Mouse (Mus musculus) megakaryocyte, embryonic 14.5 days (primary cell): ENCODE measurements around the gene Cd247. TPM values are rescaled to one million over a fixed set of nuclear protein-coding genes. Genes with fewer than 3 reads are reported as not detected.

Experiments
- H3K27me3 ChIP-seq: replicated peaks from 2 replicates; pipeline ENCODE3; 2012; ENCODE audit warnings: inconsistent platforms
- H3K36me3 ChIP-seq: replicated peaks from 2 replicates; pipeline ENCODE3; 2012; ENCODE audit warnings: low read length, inconsistent platforms, mixed read lengths
- H3K4me1 ChIP-seq: 2 replicates; pipeline ENCODE4 v1.6.1; 2012; ENCODE audit warnings: inconsistent platforms
- H3K4me3 ChIP-seq: replicated peaks from 2 replicates; pipeline ENCODE3; 2012; ENCODE audit warnings: moderate library complexity, mild to moderate bottlenecking, inconsistent platforms
- H3K9me3 ChIP-seq: 2 replicates; pipeline ENCODE4 v1.6.1; 2012; ENCODE audit warnings: inconsistent platforms
- FLI1 ChIP-seq: IDR thresholded peaks from 2 replicates; pipeline ENCODE4 v1.6.1; 2012; ENCODE audit warnings: low read length, inconsistent platforms, mixed read lengths
- GATA1 ChIP-seq: IDR thresholded peaks from 3 replicates; pipeline ENCODE4 v1.6.1; 2012; ENCODE audit warnings: mixed read lengths, low read length, inconsistent platforms, borderline replicate concordance
- polyA plus RNA-seq: library from polyadenylated mRNA; stranded (reverse); fragments of >175 nt; gene quantifications from 2 replicates; pipeline ENCODE4 v1.2.3, GENCODE M21; 2012; ENCODE audit warnings: low replicate concordance; ENCODE audit not compliant: insufficient read depth

The Cd247 gene
- polyA plus RNA-seq, 1 experiment: not detected

DNA sequence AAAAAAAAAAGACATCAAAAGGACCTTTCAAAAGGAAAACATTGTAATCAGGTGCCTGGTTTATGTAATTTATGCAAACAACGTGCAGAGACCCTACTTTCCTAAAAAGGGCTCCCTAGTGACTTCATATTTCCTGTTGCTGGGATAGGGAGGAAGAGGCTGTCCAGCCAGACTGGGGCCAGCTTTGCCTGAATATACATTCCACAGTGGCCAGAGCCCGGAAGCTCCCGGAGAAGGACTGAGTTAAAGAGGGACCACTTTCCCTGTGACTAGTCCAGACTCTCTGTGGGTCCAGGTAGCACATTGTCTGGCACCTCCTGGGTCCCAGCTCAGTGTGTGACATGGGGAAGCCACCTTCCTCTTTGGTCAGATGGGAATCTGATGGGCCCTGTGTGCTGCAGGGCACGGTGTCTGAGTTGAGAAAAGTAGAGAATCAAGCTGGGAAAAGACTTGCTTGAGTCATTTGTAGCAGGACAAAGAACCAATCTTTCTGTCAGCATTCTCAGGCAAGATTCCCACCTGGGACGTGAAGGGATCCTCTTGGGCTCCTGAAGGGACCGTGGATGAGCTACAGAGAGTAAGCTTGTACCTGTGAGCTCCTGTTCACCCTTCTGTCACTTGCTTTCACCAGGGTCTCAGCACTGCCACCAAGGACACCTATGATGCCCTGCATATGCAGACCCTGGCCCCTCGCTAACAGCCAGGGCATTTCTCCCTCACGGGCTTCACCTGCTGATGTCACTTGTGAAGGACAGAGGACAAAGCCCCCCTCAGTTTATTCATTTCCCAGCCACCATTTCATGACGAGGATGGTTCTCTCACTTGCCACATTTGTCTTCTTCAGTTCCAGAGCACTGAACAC, 72.1 kb downstream of the Cd247 start:
- TF ChIP-seq FLI1 (no peak), GATA1 (no peak)

DNA sequence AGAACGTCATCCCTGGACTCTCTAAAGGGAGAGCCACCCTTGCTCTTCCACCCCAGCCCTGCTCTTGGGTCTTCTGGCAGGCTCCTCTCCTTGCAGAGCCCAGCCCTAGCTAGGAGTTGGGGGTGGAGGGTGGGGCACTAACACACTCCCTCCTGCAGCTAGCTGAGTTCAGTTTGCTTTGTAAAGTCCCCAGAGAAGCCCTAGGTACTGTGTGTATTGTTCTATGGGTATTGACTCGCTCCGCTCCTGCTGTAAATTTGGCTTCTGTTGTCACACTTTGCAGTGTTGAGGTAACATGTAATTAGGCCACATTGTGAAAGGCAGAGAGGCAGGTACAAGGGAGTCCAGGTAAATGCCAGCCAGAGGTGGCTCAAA, 72.7 kb downstream of the Cd247 start:
- Histone ChIP-seq H3K9me3 (no peaks in the 10 kb centered on the region), H3K36me3 (peaks cover 7% of the 10 kb centered on the region), H3K27me3 (peaks cover 23% of the 10 kb centered on the region), H3K4me3 (no peak overlapping the region), H3K4me1 (peaks cover 15% of the 10 kb centered on the region)
- TF ChIP-seq FLI1 (no peak), GATA1 (no peak)

More for the DNA sequence above, 72.1 kb downstream of the Cd247 start:
- peaks cover 7% of the 10 kb centered on the region for H3K36me3 ChIP-seq
- peaks cover 29% of the 10 kb centered on the region for H3K27me3 ChIP-seq
- H3K4me3 ChIP-seq: peak overlapping the region; percentile 35
- H3K9me3 ChIP-seq: no peaks in the 10 kb centered on the region
- peaks cover 15% of the 10 kb centered on the region for H3K4me1 ChIP-seq

DNA sequence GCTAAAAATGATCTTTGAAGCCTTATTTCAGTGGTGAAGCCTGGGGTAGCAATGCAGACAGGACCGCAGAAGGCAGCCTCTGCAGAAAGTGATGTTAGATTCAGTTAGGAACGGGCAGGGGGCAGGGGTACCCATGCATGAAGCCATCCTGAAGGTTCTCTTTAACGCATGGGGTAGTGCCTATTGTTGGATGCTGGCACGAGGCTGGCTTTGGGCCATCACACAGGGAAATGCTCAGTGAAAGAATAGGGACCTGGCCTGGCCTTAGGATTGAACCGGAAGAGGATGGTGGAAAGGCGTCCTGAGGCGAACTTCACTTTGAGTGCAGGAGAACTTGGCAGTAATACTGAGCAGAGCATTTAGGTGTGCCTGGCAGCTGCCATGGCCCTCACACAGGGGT, 73.6 kb downstream of the Cd247 start:
- TF ChIP-seq FLI1: no peak
- no peak for TF ChIP-seq GATA1
- Histone ChIP-seq H3K27me3 (peaks cover 16% of the 10 kb centered on the region), H3K4me1 (peaks cover 15% of the 10 kb centered on the region), H3K9me3 (no peaks in the 10 kb centered on the region), H3K36me3 (peaks cover 11% of the 10 kb centered on the region), H3K4me3 (no peak overlapping the region)

DNA sequence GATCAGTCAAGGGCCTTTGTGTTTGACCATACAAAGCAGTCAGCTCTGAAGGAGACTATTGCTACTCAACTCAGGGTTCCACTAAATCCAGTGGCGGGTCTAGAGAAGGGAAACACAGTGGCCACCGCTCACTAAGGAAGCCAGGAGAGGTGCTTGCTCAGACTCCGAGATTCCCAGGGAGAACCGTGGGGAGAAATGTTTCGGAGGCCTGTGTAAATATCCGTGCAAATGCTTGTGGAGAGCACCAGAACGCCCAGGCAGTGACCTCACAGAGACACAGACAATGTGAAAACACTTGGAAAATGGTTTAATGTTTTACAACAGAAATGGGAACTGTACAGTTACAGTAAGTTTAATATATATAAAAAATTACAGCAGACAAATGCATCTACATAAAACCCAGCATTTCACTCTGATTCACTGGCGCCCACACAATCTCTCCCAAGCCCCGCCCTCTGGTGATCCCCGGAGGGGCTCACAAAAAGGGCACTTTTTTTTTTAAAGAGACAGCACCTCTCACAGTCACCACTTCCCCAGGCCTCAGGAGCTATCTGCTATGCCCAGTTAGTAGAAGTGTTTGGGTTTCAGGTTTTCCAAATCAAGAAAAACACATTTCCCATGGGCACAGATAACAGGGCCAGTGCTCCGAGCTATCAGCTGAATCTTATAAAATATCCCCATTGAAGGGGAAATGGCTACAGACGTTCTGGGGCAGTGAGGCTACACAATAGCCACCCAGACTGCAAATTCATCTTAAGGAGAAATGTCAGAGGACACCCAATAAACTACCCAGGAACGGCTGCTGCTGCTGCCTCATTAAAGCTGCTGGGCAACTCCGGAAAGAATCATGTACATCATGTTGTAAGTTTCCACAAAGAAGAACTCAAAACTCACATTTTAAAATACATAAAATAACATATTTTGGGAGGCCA, 76.6 kb downstream of the Cd247 start:
- peaks cover 10% of the 10 kb centered on the region for H3K4me1 ChIP-seq
- peaks cover 16% of the 10 kb centered on the region for H3K36me3 ChIP-seq
- no peak overlapping the region for H3K4me3 ChIP-seq
- no peaks in the 10 kb centered on the region for H3K9me3 ChIP-seq
- H3K27me3 ChIP-seq: no peaks in the 10 kb centered on the region
- TF ChIP-seq GATA1 (no peak), FLI1 (no peak)

DNA sequence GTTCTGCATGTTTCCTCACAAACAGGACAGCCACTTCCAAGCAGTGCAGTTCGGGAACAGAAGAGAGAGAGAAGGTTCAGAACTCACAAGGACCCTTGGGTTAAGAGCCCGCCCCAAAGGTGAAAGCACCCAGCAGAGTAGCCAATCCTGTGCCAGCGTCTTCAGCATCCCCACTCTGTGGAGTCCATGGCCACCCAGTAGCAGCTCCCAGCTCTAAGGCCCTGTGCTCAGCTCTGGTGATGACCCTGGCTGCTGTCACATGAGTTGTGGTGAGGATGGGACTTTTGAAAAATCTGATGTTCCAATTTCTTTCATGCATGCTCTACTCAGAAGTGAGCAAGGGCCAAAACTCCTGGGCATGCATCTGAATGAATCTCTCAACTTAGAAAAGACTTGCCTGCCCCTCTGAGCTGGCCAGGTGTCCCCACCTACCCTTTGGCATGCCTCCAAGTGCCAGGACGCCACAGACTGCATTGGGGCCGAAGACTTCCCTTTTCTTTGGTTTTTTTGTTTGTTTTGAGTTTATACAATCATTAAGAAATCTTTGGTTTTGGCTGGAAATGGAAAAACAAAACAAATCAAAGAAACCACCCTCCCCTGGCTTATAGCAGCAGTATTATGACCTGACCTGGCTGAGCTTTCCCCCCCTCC, 78.3 kb downstream of the Cd247 start:
- no peaks in the 10 kb centered on the region for H3K9me3 ChIP-seq
- H3K36me3 ChIP-seq: peaks cover 16% of the 10 kb centered on the region
- TF ChIP-seq FLI1 (no peak), GATA1 (no peak)

DNA sequence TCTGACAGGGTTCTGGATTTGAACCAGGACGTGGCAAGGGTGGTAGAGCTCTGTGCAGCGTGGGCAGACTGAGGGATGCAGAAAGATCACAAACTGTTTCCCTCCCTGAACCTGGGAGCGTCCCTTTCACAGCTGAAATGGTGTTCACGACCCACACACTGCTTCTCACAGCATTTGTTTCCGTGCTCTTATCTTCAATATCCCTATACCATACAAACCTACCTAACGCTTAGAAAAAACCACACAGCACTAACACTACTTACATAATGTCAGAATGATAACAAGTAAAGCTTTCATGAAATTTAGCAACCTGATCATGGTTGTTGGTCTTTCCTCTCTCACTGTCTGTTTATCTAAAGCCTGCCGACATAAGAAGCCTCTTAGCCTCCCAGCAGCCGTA, 80.2 kb downstream of the Cd247 start:
- Histone ChIP-seq H3K9me3 (no peaks in the 10 kb centered on the region), H3K27me3 (no peaks in the 10 kb centered on the region), H3K36me3 (peaks cover 20% of the 10 kb centered on the region), H3K4me1 (no peaks in the 10 kb centered on the region; the same call in 1 of the 2 replicates), H3K4me3 (no peak overlapping the region)
- no peak for TF ChIP-seq FLI1
- no peak for TF ChIP-seq GATA1

More for the DNA sequence above, 78.3 kb downstream of the Cd247 start:
- no peaks in the 10 kb centered on the region for H3K27me3 ChIP-seq
- H3K4me1 ChIP-seq: no peaks in the 10 kb centered on the region
- H3K4me3 ChIP-seq: no peak overlapping the region

DNA sequence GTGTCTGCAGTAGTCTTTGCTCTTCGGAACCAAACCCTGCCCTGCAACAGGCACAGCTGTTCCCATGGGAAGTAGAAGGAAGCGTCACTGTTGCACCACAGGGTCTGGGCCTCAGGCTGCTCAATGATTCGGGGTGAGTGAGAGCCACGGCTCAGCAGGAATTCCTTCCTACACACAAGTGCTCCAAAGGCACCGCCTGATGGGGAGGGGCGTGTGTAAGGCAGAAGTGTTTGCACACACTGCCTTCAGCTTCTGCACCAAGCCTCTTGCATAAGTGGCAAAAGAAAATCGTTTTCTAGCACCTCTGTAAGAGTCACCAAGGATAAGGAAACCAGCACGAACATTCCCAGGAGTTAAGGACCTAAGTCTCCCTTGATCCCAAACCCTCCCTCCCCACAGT, 86.2 kb downstream of the Cd247 start:
- H3K27me3 ChIP-seq: no peaks in the 10 kb centered on the region
- peaks cover 50% of the 10 kb centered on the region for H3K36me3 ChIP-seq
- no peaks in the 10 kb centered on the region for H3K9me3 ChIP-seq
- no peak overlapping the region for H3K4me3 ChIP-seq
- peaks cover 11% of the 10 kb centered on the region for H3K4me1 ChIP-seq
- TF ChIP-seq GATA1 (no peak), FLI1 (no peak)

DNA sequence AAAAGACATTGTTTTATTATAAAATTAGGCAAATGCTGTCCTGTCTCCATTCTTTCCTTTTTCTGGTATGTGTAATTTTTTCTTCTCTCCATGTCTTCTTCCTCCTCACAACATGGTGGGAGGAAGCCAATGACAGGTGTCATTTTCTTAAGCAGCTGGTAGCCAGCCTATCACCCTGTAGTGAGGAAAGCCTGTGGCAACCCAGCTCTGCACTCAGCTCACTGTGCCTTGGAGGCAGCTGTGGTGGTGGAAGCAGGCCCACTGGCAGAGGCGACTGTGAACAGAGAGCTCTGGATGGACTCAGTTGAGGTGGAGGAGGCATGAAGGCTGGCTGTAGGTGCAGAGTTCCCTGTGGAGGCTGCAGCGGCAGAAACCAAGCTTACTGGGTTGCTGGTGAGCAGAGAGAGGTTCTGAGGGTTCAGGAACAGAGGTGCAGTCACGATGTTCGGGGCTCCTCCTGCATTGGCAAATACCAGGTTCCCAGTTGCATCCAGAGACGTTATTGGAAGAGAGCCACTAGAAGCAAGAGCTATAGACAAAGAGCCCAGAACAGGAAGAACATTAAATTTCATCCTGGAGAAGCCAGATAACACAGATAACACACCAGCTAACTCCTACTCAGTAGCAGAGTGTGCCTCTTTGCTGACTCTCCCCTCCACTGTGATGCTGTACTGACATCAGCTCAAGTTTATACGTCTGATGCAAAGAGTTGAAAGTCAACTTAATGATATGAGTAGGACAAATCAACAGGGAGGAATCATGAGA, 87.2 kb downstream of the Cd247 start:
- H3K27me3 ChIP-seq: no peaks in the 10 kb centered on the region
- TF ChIP-seq GATA1: no peak
- no peak for TF ChIP-seq FLI1
- no peaks in the 10 kb centered on the region for H3K9me3 ChIP-seq
- H3K4me1 ChIP-seq: peaks cover 11% of the 10 kb centered on the region
- H3K36me3 ChIP-seq: peaks cover 59% of the 10 kb centered on the region
- no peak overlapping the region for H3K4me3 ChIP-seq

DNA sequence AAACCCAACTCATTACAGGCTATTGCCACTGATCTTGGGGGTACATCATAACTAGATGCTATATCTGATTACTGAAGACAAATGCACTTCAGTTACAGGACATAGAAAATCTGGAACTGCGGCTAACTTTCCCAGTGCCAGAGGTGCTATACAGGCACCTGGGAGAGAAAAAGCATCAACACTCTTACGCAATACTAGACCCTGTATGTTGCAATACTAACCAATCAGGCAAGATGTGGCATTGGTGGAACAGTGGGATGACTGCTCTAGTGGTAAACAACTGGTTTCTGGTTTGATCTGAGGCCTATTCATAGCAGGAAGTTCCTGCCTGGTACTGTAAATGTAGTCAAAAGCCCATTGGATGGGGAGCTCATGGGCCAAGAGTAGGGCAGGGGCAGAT, 90.3 kb downstream of the Cd247 start:
- H3K4me1 ChIP-seq: peaks cover 11% of the 10 kb centered on the region
- no peaks in the 10 kb centered on the region for H3K9me3 ChIP-seq
- no peaks in the 10 kb centered on the region for H3K27me3 ChIP-seq
- peaks cover 68% of the 10 kb centered on the region for H3K36me3 ChIP-seq
- TF ChIP-seq FLI1 (no peak), GATA1 (no peak)
- no peak overlapping the region for H3K4me3 ChIP-seq
